Mouse (Mus musculus) embryonic facial prominence, embryonic 13.5 days (tissue): ENCODE results near the gene Pla2r1. TPM values are rescaled to one million over a fixed set of nuclear protein-coding genes. Genes with fewer than 3 reads are reported as not detected.

Source experiments
- ATAC-seq: fragments of 200-750 bp; cut with Nextera tagmentation; 2 replicates; pipeline ENCODE4 v1.8.0; 2017; ENCODE audit warnings: low read depth; ENCODE audit not compliant: insufficient number of reproducible peaks, insufficient read depth, low FRiP score, low TSS enrichment
- H3K27ac ChIP-seq: fragments of 300-500 bp; sonication (generic); 2 replicates; pipeline ENCODE4 v1.5.1; 2015; ENCODE audit warnings: moderate library complexity, mild to moderate bottlenecking, inconsistent platforms
- H3K27me3 ChIP-seq: fragments of 300-500 bp; sonication (generic); 2 replicates; pipeline ENCODE4 v1.6.1; 2015; ENCODE audit warnings: mild to moderate bottlenecking, inconsistent platforms
- H3K36me3 ChIP-seq: fragments of 300-500 bp; sonication (generic); 2 replicates; pipeline ENCODE4 v1.6.1; 2015; ENCODE audit warnings: mild to moderate bottlenecking, inconsistent platforms
- H3K4me1 ChIP-seq: fragments of 300-500 bp; sonication (generic); 2 replicates; pipeline ENCODE4 v1.6.1; 2015; ENCODE audit warnings: inconsistent platforms
- H3K4me2 ChIP-seq: fragments of 300-500 bp; sonication (generic); 2 replicates; pipeline ENCODE4 v1.6.1; 2015; ENCODE audit warnings: moderate library complexity, mild to moderate bottlenecking, inconsistent platforms
- H3K4me3 ChIP-seq: fragments of 300-500 bp; sonication (generic); 2 replicates; pipeline ENCODE4 v1.5.1; 2015; ENCODE audit warnings: mild to moderate bottlenecking, inconsistent platforms
- H3K9ac ChIP-seq: fragments of 300-500 bp; sonication (generic); 2 replicates; pipeline ENCODE4 v1.6.1; 2015; ENCODE audit warnings: mild to moderate bottlenecking, inconsistent platforms
- H3K9me3 ChIP-seq: fragments of 300-500 bp; sonication (generic); 2 replicates; pipeline ENCODE4 v1.6.1; 2016; ENCODE audit warnings: inconsistent platforms
- WGBS: fragments of 180-500 bp; shearing (Covaris S2); methylation state at CpG from one replicate; pipeline ENCODE4 v1.1.7; 2015; ENCODE audit warnings: mixed read lengths; 5-methylcytosine and 5-hydroxymethylcytosine counted together
- polyA plus RNA-seq: library from polyadenylated mRNA; unstranded; fragments of >200 nt; fragmentation: Nextera tagmentation; extraction: Ambion mirVana; gene quantifications from 2 replicates; pipeline ENCODE4 v1.2.1, GENCODE M21; 2015

Gene Pla2r1
- polyA plus RNA-seq, 1 experiment from 2014 or later, result 3.7 TPM

DNA sequence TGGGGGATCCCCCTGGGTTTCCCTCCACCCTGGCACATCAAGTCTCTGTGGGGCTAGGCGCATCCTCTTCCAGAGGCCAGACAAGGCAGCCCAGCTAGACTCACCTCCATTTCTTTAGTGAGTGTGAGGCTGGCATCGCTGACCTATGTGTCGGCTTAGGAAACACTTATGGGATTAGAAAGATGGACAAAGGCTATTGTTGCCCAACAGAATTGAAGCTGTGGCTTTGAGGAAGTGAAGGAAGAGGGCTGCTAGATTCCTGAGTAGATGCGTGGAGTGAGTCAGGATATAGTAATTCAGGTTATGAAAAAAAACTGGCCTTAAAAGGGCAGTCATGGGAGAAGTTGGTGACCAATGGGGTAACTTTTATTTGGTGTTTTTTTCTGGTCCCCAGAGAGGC is 183.7 kb downstream of the Pla2r1 start:
- no peaks in the 10 kb centered on the region for H3K9me3 ChIP-seq
- WGBS, result 77% methylated on average over 4 of the region's 4 CpGs
- no peak overlapping the region for H3K27ac ChIP-seq
- no peak for ATAC-seq
- no peaks in the 10 kb centered on the region for H3K36me3 ChIP-seq
- H3K4me1 ChIP-seq, result no peaks in the 10 kb centered on the region
- H3K27me3 ChIP-seq, result no peaks in the 10 kb centered on the region
- H3K9ac ChIP-seq, result no peak overlapping the region
- no peak overlapping the region for H3K4me2 ChIP-seq
- no peak overlapping the region for H3K4me3 ChIP-seq

DNA sequence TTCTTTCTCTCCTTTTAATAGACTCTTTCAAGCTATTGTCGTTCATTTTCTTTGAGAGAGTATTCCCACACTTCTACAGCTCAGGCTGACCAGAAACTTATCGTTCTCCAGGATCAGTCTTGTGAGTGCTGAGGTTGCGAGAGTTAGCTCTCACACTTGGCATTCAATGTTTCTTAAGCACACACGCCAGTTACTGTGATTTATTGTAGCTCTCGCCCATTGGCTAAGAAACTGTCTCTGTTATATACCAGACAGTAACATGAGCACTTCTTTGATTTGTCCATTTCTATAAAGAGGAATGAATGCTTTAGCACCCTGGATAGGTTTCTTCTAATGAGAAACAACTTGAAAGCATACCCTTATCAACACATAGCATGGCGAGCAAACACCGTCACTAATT is 185.2 kb downstream of the Pla2r1 start:
- Histone ChIP-seq H3K27me3 (no peaks in the 10 kb centered on the region), H3K4me1 (no peaks in the 10 kb centered on the region), H3K36me3 (no peaks in the 10 kb centered on the region), H3K9me3 (no peaks in the 10 kb centered on the region), H3K4me2 (no peak overlapping the region), H3K27ac (no peak overlapping the region), H3K9ac (no peak overlapping the region), H3K4me3 (no peak overlapping the region)
- WGBS, result 92% methylated on average over 7 of the region's 7 CpGs
- no peak for ATAC-seq

Other genes with a start within 250 kb of the Pla2r1 start
- gene Ly75, start 170.0 kb downstream of the Pla2r1 start, polyA plus RNA-seq, result 3.0 and 3.1 TPM in 2 replicates
- 2.1 and 2.4 TPM in 2 replicates for gene Itgb6, start 169.3 kb upstream of the Pla2r1 start, polyA plus RNA-seq